Mouse (Mus musculus) hindbrain, embryonic 10.5 days (tissue): ENCODE results near the gene Smad6. TPM values are rescaled to one million over a fixed set of nuclear protein-coding genes. Genes with fewer than 3 reads are reported as not detected.

ENCODE experiments used
- DNase-seq: peaks from one replicate; pipeline ENCODE4 v3.0.0-alpha.2; 2017; ENCODE audit warnings: low spot score
- H3K27ac ChIP-seq: fragments of 300-500 bp; sonication (generic); 2 replicates; pipeline ENCODE4 v1.5.1; 2016; ENCODE audit warnings: mild to moderate bottlenecking, moderate library complexity
- H3K27me3 ChIP-seq: fragments of 300-500 bp; sonication (generic); 2 replicates; pipeline ENCODE4 v1.6.1; 2016; ENCODE audit warnings: mild to moderate bottlenecking; ENCODE audit not compliant: poor library complexity, insufficient read depth, severe bottlenecking
- H3K36me3 ChIP-seq: fragments of 300-500 bp; sonication (generic); 2 replicates; pipeline ENCODE4 v1.6.1; 2016; ENCODE audit warnings: mild to moderate bottlenecking, moderate library complexity
- H3K4me1 ChIP-seq: fragments of 300-500 bp; sonication (generic); replicated peaks from 2 replicates; pipeline ENCODE4 v1.6.1; 2016; ENCODE audit warnings: mild to moderate bottlenecking
- H3K4me3 ChIP-seq: fragments of 300-500 bp; sonication (generic); 2 replicates; pipeline ENCODE4 v1.5.1; 2016; ENCODE audit warnings: mild to moderate bottlenecking, moderate library complexity
- H3K9me3 ChIP-seq: fragments of 300-500 bp; sonication (generic); 2 replicates; pipeline ENCODE4 v1.6.1; 2016; ENCODE audit warnings: mild to moderate bottlenecking, moderate library complexity
- WGBS: fragments of 180-500 bp; shearing (Covaris S2); methylation state at CpG from one replicate; pipeline ENCODE4 v1.1.7; 2016; 5-methylcytosine and 5-hydroxymethylcytosine counted together
- polyA plus RNA-seq: library from polyadenylated mRNA; unstranded; fragments of >200 nt; fragmentation: Nextera tagmentation; extraction: Ambion mirVana; gene quantifications from 2 replicates; pipeline ENCODE4 v1.2.1, GENCODE M21; 2016

Gene Smad6
- polyA plus RNA-seq, 1 experiment from 2014 or later, result 6.7 TPM

DNA sequence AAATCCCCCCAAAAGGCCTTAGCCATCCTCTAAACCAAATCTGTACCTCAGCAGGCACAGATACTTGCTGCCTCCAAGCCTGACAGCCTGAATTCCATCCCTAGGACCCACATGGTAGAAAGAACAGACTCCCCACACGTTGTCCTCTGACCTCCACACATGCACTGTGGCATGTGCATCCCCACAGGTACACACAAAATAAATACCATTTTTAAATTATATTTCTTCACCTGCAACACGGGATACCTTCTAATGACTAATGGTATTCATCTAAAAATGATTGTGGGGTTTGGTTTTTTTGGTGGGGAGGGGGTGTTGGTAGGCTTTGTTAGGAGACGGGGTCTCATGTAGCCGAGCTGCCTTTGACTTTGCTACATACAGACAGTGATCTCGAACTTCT, 28.6 kb downstream of the Smad6 start:
- Histone ChIP-seq H3K4me3 (no peak overlapping the region), H3K4me1 (peaks cover 37% of the 10 kb centered on the region), H3K27ac (peak overlapping the region; percentile 4; the same call in 1 of the 2 replicates), H3K36me3 (peaks cover 57% of the 10 kb centered on the region), H3K27me3 (no peaks in the 10 kb centered on the region), H3K9me3 (no peaks in the 10 kb centered on the region)
- 87% methylated on average over 5 of the region's 5 CpGs for WGBS
- DNase-seq, result no peak

DNA sequence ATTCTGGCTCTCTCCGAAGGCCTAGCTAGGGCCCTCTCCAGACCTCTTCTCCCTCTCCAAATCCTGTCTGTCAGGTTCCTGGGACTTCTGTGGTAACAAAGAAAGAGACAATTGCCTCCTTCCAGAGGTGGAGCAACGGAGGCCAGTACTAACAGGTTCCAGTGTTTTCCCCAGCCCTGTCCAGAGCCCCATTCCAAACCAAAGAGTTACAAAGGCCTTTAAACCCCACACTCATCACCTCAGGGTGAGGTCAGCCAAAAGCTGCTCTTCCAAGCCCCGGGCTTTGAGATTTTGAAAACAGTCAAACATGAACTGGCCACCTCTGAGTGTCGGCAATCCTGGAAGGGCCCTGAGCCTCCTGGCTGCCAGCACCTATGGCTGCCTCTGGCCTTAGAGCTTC, 29.1 kb downstream of the Smad6 start:
- no peaks in the 10 kb centered on the region for H3K9me3 ChIP-seq
- H3K4me1 ChIP-seq, result peaks cover 33% of the 10 kb centered on the region
- H3K27me3 ChIP-seq, result no peaks in the 10 kb centered on the region
- 66% methylated on average over 4 of the region's 4 CpGs for WGBS
- DNase-seq, result no peak
- no peak overlapping the region for H3K4me3 ChIP-seq
- peaks cover 52% of the 10 kb centered on the region for H3K36me3 ChIP-seq
- peak overlapping the region; percentile 4 for H3K27ac ChIP-seq

DNA sequence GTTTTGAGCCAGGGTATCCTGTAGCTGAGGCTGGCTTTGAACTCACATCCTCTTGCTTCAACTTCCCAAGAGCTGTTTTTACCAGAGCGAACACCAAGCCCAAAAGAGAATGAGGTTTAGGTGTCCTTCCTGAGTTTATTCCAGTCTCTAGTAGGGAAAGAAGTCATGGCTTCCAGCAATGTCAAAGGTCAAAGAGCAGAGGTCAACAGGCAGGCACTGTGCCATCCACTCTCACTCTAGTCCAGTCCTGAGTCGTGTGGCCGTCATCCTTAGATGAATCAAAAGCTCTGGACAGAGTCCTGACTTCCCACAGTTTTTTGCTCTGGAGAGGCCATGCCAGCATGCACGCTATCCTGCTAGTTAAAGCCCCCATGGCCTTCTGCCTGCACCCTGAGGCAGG, 30.7 kb downstream of the Smad6 start:
- Histone ChIP-seq H3K4me3 (no peak overlapping the region), H3K4me1 (peaks cover 35% of the 10 kb centered on the region), H3K9me3 (no peaks in the 10 kb centered on the region), H3K27me3 (no peaks in the 10 kb centered on the region), H3K27ac (no peak overlapping the region), H3K36me3 (peaks cover 44% of the 10 kb centered on the region)
- DNase-seq, result no peak
- WGBS, result 57% methylated on average over 4 of the region's 4 CpGs

DNA sequence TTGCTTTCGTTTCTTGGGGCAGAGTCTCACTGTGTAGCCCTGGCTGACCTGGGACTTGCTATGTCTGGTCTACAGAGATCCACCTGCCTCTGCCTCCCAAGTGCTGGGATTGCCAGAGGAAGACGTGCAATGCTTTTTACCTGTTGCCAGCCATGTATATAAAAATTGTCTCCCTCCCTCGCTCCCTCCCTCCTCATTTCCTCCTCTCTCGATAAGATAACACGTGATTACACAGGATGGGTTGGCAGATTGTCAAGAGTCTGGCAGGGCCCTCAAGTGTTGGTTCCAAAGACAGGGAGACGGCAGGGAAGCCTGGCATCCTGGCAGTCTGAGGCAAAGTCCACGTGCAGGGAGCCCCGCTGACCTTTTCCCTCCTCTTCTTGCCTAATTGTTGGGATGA, 32.2 kb downstream of the Smad6 start:
- Histone ChIP-seq H3K9me3 (no peaks in the 10 kb centered on the region), H3K4me3 (no peak overlapping the region), H3K4me1 (peaks cover 49% of the 10 kb centered on the region), H3K36me3 (peaks cover 31% of the 10 kb centered on the region), H3K27ac (0 out of 2 replicates have a peak overlapping the region, but pooled peaks have one; percentile 45), H3K27me3 (no peaks in the 10 kb centered on the region)
- no peak for DNase-seq
- 87% methylated on average over 8 of the region's 8 CpGs for WGBS

DNA sequence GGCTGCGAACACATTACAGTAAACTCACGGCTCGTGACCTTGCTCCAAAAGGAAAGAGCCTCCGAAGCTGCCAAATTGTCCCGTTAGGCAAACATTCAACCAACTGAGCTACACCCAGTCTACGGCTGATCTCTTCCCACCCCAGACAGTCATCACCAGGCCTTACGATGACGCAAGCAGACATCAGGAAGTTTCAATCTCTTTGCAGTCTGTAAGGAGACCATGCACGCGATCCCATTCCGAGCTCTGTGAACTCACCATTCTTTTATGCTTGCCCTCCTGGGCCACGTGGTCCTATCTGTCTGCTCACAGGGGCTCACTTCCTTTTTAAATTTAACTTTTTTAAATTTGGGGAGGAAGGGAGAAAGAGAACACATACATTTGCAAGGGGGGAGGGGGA, 32.6 kb downstream of the Smad6 start:
- Histone ChIP-seq H3K4me3 (no peak overlapping the region), H3K36me3 (peaks cover 26% of the 10 kb centered on the region), H3K9me3 (no peaks in the 10 kb centered on the region), H3K4me1 (peaks cover 53% of the 10 kb centered on the region), H3K27ac (peak overlapping the region; percentile 45; the same call in 1 of the 2 replicates), H3K27me3 (no peaks in the 10 kb centered on the region)
- WGBS, result 88% methylated on average over 12 of the region's 12 CpGs
- DNase-seq, result no peak

DNA sequence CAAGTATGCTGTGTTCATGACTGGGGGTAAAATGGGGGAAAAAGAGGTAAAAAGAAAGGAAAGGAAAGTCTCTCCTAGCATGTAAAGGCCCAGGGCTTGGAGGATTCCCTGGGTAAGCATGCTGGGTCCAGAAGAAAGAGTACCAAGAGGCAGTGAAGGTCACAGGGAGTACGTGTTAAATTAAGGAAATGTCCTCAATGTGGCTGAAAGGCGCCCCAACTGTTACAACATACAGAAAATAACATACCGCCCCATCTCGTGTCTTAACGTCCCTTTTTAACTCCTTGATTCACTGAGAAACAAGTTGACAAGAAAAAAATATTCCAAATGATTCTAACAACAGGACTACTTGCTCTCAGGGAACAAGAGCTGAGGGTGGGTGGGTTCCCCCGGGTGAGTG, 36.7 kb downstream of the Smad6 start:
- Histone ChIP-seq H3K36me3 (peaks cover 32% of the 10 kb centered on the region), H3K27ac (no peak overlapping the region), H3K4me3 (no peak overlapping the region), H3K9me3 (no peaks in the 10 kb centered on the region), H3K4me1 (peaks cover 68% of the 10 kb centered on the region), H3K27me3 (no peaks in the 10 kb centered on the region)
- WGBS, result 80% methylated on average over 6 of the region's 6 CpGs
- DNase-seq, result no peak

DNA sequence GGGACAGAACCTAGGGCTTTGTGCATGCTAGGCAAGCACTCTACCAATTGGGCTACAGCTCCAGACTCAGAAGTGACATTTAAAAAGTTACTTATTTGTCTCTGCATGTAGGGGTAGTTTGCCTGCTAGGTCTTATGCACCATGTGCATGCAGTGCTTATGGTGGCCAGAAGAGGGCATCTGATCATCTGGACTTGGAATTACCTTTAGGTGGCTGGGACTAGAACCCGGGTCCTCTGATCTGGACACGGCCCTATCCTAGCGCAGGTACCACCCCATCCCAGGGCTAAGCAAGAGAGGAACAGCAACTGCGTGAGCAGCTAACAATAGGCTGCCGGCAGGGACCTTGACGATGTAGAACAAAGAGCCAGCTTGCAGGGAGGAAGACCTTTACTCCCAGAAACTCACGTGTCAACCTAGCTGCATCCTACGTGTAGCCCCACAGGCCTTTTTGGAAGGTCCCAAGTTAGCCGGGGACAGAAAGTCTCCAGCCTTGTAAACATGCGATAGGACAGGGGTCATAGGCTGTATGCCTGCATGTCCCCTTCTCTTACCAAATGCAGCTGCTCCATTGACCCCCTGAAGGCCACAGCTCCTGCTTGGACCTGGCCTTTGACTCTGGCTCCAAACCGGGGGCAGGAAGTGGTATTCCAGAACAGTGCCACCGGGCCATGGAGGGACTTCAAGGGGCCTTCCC, 38.8 kb downstream of the Smad6 start:
- no peaks in the 10 kb centered on the region for H3K27me3 ChIP-seq
- WGBS, result 70% methylated on average over 12 of the region's 12 CpGs
- no peak for DNase-seq
- no peaks in the 10 kb centered on the region for H3K9me3 ChIP-seq
- peaks cover 22% of the 10 kb centered on the region for H3K36me3 ChIP-seq
- H3K4me1 ChIP-seq, result peaks cover 84% of the 10 kb centered on the region
- no peak overlapping the region for H3K4me3 ChIP-seq
- H3K27ac ChIP-seq, result peak overlapping the region; percentile 29; the same call in 1 of the 2 replicates

DNA sequence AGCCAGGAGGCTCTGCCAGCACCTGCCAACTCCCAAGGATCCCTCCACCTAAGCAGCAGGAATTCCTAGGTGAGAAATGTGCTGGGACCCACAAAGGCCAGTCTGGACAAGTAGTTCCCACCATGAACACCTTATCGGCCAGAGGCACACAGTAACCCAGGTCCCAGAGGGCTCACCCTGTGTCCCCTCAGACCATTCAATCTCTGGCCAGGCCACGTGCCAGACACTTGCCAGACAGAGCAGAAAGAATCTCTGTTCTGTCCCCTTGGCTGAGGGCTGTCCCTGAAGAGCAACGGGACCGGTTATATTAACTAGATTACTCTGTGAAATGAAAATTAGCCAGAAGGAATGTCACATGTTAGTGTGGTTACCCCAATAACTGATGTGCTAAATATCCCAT, 39.9 kb downstream of the Smad6 start:
- 90% methylated on average over 4 of the region's 4 CpGs for WGBS

DNA sequence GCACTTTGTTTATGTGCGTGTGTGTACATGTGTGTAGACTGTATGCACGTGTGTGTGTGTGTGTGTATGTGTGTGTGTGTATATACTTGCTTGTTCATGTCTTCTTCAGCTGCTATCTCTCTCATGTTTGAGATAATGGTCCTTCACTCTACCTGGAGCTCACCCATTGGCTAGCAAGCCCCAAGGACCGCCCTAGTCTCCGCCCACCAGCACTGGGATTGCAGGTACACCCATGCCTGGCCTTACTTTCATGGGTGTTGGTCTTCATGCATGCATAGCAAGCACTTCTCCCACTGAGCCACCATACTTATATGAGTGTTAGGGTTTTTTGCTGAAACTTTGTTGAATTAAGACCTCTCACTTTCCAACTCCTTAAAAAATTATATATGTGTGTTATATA, 40.5 kb downstream of the Smad6 start:
- Histone ChIP-seq H3K27me3 (no peaks in the 10 kb centered on the region), H3K27ac (no peak overlapping the region), H3K4me1 (peaks cover 88% of the 10 kb centered on the region), H3K4me3 (no peak overlapping the region), H3K36me3 (peaks cover 20% of the 10 kb centered on the region), H3K9me3 (no peaks in the 10 kb centered on the region)
- no peak for DNase-seq
- 84% methylated on average over 4 of the region's 4 CpGs for WGBS

More for the DNA sequence above, 39.9 kb downstream of the Smad6 start:
- no peak for DNase-seq
- Histone ChIP-seq H3K36me3 (peaks cover 23% of the 10 kb centered on the region), H3K27ac (no peak overlapping the region), H3K9me3 (no peaks in the 10 kb centered on the region), H3K4me3 (no peak overlapping the region), H3K4me1 (peaks cover 88% of the 10 kb centered on the region), H3K27me3 (no peaks in the 10 kb centered on the region)

DNA sequence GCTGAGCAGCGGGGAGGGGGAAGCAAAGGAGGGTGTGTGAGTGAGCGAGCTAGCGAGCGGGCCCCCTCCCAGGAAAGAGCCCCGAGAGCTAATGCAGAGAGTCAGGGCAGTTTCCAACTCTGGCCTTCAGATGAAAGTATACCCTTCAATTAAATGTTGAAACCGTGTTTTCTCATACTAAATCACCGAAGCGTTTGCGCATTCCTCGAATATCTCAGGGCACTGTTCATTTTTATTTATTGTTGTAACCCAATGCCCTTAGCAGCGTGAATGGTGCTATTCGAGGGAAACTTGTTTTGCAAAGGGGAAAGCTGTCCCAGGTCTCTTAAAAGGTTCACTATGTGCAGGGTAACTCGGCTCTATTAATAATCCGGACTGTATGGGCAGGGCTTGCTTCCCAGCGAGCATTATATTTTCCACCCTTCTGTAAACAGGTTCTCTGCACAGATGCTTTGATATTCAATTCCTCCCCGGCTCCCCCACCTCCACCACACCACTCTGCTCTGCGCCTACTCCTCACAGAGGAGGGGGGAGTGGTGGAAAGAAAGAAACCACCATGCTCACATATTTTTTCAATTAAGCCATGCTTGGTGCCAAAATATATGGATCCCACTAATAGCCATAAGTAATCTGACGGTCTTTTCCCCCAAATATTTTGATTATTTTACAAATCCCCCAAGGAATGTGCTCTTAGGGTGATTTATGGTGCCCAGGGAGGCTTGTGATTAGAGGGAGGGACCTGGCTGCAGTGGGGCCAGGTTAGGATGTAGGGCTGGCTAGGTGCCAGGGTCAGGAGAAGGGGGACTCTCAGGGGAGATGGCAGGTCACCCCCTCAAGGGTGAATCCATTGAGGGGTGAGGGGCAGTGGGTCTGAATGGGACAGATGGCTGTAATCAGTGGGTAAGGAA, 41.4 kb downstream of the Smad6 start:
- H3K4me3 ChIP-seq, result peak overlapping the region; percentile 4; the same call in 1 of the 2 replicates
- H3K27ac ChIP-seq, result peak overlapping the region; percentile 74
- no peaks in the 10 kb centered on the region for H3K27me3 ChIP-seq
- 16% methylated on average over 18 of the region's 18 CpGs for WGBS
- H3K9me3 ChIP-seq, result no peaks in the 10 kb centered on the region
- DNase-seq, result no peak
- H3K4me1 ChIP-seq, result peaks cover 91% of the 10 kb centered on the region
- peaks cover 20% of the 10 kb centered on the region for H3K36me3 ChIP-seq

DNA sequence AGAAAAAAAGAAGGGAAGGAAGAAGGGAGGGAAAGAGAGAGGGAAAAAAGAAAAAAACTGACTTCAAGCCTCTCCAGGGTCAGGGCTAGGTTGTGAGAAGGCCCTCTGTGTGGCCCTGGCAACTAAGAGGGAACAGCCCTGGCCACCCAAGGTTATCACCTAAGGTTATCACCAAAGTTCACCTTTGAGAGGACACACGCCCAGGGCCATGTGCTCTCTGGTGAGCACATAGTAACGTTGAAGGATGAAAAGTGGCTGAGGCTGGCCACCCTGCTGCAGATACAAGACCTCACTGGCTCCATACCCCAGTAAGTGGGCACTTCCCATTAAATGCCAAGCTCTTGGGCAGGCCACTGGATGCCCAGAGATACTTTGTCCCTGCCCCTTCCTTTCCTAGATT, 42.6 kb downstream of the Smad6 start:
- Histone ChIP-seq H3K4me1 (peaks cover 91% of the 10 kb centered on the region), H3K9me3 (no peaks in the 10 kb centered on the region), H3K27me3 (no peaks in the 10 kb centered on the region), H3K4me3 (no peak overlapping the region), H3K36me3 (peaks cover 20% of the 10 kb centered on the region), H3K27ac (0 out of 2 replicates have a peak overlapping the region, but pooled peaks have one; percentile 74)
- WGBS, result 64% methylated on average over 2 of the region's 2 CpGs
- no peak for DNase-seq

DNA sequence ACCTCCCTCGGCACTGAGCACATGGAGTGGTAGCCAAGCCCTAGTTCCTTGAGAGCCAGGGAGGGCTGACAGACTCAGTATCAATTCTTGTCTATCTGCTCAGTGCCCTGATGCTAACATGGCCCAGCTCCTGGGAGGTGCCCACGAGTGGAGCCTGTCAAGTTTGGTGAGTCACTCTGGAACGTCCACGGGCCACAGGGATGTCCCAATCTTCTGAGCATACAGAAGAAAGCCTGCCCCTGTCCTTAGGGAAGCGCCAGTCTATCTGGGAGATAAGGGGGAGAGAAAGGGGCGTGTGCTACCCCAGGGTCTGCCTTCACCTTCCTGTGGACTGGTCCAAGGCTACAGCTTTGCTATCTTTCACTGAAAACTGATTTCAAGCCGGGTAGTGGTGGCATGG, 43.2 kb downstream of the Smad6 start:
- H3K27me3 ChIP-seq, result no peaks in the 10 kb centered on the region

DNA sequence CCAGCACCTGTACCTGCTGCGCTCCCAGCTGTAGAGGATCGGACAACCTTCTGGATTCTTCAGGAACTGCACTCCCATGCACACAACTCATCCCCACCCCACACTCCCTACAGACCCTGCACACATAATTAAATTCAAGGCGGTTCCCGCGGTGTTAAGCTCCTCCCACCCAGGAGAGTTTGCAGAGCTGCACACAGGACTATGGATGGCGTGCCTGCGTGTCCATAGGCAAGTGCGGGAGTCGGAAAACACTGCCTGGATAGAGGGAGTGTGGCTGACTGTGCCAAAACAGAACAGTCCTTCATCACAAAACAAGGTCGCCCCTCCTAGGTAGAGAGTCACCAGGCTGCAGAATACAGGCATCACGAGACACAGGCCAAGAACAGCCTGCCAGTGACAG, 45.9 kb downstream of the Smad6 start:
- Histone ChIP-seq H3K27me3 (no peaks in the 10 kb centered on the region), H3K4me1 (peaks cover 90% of the 10 kb centered on the region)
- 30% methylated on average over 11 of the region's 11 CpGs for WGBS

More for the DNA sequence above, 43.2 kb downstream of the Smad6 start:
- DNase-seq, result no peak
- H3K36me3 ChIP-seq, result peaks cover 20% of the 10 kb centered on the region
- no peaks in the 10 kb centered on the region for H3K9me3 ChIP-seq
- no peak overlapping the region for H3K27ac ChIP-seq
- 76% methylated on average over 7 of the region's 7 CpGs for WGBS
- H3K4me3 ChIP-seq, result no peak overlapping the region
- H3K4me1 ChIP-seq, result peaks cover 91% of the 10 kb centered on the region

More for the DNA sequence above, 45.9 kb downstream of the Smad6 start:
- Histone ChIP-seq H3K36me3 (peaks cover 19% of the 10 kb centered on the region), H3K4me3 (no peak overlapping the region), H3K9me3 (no peaks in the 10 kb centered on the region), H3K27ac (peak overlapping the region; percentile 69)
- no peak for DNase-seq
